Mouse (Mus musculus): ENCODE measurements around the gene Ago1.
A peak's percentile ranks its signal among the peaks of the same experiment; 100 is the strongest.

The Ago1 gene

DNA sequence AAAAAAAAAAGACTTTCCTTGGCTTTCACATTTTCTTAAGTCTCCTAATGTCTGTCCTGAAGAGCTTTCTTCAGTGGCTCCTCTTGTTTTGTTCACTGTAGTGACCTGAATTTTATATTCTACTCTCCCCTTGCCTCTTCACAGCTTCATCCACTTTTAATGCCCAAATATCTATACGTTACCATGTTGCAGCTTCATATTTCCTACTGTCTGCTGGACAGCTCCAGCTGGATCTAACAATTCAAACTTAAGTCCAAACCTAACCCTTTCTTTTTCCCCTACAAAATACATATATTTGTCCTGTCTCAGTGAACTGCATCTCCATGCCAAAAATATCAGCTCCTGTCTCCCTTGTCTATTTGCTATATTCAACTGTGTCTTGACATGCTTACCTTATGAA is 951 bp upstream of the Ago1 start:
- no peak for DNase-seq

DNA sequence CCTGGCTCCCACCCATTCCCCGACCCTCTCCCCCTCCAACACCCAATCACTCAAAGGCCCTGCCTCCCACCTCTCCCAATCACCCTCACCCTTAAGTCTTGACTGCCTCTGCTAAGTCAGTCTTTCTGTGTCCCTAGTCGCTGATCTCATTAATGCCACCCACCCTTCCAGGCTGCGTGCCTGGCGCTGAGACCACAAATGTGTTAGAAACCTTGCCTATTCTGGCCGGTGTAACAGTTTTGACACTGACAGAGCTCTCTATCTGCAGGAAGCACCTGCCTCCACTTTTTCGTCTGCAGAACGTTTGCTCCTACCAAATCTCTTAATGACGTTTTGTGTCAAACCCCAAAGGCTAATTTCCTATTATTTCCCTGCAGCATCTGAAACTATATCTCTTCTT is 542 bp upstream of the Ago1 start:
- no peak for DNase-seq

DNA sequence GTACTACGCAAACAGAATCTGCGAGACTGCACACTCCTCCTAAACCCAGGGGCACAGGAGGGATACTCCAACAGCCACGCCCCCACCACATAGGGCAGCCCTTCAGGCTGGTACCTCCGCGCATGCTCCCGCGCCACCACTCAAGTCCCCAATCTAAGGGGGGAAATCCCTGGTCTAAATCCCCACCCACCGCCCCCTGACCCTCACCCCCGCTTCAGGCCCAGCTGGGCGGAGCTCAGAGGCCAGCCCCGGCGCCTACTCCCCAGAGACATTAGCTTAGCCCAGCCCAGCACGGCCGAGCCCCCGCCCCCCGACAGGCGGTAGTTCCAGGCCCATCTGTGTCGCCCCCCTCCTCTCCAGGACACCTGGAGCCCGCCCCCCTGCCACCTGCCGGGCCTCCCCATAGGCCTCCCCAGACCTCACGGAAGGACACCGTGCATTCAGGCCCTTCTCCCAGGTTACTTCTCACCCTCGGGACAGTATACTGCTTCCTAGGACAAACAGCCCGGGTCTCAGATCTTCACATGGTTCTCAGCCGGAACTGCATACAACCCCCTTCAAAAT is 580 bp downstream of the Ago1 start:
- peak; percentile 79 for DNase-seq

DNA sequence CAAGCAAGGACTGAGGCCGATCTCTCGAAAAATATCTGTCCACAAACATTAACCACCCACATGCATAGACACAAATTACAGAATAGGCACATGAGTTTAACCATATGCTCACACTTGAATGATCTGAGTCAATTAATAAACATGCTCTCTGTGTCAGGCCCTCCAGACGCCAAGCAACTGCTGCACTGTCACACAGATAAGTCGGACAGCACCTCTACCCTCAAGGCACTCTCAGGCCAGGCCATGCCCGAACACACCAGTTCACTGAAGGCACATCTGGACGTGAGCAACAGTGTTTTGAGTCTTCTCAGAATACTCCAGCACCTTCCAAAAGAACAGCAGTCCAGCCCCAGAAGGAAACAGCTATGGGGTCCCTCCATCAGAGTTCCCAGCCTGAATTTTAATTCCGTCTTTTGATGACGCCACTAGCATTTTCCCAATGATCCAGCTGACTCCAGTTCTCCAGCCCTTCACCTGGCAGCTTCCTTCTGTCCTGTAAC is 2.1 kb downstream of the Ago1 start:
- no peak for DNase-seq

DNA sequence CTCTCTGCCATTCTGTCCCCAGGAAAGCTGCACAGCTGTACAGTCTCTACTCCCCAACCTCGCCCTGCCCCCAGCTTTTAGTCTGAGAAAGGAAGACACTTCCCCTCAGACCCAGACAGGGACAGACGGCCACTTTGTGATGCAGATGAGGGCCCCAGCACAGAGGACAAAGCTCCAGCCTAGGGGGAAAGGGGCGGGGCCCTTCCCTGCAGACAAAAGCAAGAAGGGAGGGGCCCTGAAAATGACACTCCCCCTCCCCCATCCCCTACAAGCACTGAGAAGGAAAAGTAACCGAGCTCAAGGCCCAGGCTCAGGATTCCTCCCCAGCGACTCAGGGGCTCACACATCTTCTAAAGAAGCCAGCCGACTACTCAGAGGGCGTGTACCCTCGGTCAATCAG is 2.5 kb downstream of the Ago1 start:
- peak; percentile 50 for DNase-seq

DNA sequence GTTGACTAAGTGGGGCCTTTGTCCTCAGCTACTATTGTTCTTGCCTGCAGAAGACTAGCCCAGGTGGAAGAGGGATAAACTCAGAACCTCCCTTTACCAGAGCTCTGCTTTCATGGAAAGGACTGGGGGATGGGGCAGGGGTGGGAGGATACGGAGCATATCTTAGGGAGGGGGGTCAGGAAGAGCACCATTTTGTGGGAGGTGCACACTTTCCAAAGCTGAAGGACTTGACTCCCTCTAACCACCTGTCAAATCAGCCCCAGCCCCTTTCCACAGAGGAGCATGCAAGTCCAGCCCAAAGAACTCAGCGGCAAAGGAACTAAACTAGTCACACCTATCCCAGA is 3.5 kb downstream of the Ago1 start:
- no peak for DNase-seq

DNA sequence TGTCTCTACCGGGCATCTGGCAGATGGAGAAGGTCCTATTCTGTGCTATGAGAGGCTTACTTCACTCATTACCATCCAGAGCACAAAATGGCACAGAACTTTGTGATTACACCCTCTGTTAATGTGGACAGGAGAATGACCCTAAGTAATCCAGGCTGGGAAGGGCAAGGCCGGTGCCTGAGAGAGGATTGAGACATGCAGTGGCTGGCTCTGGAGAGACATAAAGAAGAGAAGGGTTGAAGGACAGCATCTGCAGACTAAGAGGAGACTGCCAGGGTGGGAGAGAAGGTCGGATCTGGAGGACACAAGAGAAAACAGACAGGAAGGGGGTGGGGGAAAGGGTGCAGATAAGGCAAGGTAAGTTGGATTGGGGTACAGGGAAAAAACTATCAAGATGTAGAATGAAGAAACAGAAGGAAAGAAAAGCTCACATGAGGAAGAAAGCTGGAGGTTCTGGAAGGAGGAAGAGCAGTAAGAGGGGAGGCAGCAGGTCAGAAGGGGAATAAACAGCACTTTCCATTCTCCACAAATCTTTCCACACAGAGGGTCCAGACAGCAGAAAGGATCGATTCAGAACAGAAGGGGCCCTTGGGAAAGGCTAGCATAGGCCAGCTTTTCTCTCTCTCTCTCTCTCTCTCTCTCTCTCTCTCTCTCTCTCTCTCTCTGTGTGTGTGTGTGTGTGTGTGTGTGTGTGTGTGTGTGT is 4.0 kb downstream of the Ago1 start:
- DNase-seq = no peak

DNA sequence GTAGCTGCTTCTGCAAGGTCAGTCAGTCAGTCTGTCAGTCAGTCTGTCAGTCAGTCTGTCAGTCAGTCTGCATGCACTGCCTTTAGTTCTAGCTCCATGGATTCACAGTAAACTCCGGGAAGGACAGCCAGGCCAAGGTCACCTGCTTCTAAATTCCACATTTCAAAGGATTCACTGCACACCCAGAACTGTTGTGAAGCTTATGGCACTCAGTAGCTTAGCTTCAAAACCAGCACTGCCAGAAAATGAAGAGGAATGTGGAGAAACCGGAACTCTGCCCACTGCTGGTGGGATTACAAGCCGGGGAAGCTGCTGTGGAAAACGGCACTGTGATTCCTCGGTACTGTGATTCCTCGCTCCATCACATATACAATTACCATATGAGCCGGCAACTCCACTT is 12.9 kb downstream of the Ago1 start:
- DNase-seq = no peak

DNA sequence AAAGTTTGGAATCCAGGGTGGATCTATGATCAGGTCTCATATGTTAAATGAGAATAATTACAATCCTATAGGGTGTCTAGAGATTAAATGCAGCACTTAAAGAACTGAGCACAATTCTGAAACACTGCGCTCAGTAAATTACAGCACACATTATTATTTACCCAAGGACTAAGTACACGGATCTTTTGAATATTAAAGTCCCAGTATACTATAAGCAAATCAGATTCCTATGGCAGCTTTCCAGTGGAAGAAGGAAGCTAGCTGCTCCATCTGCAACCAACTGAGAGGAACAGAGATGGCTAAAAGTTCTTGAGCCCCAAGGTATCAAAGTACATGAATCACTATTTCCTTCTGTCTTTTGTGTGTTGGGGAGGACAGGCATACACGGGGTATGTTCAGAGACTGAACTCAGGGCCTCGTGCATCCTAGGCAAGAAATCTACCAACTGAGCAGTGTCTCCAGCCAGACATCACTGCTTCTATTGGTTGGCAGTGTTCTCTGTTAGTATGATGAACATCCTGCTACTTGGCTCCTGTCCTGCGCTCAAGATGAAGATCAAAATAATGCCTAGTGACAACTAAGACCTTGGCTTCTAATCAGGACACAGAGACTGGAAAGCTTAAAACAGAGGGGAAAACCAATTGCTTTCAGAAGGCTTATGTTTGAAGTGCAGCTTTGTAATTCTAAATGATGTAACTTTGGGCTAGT is 13.7 kb downstream of the Ago1 start:
- DNase-seq = no peak

DNA sequence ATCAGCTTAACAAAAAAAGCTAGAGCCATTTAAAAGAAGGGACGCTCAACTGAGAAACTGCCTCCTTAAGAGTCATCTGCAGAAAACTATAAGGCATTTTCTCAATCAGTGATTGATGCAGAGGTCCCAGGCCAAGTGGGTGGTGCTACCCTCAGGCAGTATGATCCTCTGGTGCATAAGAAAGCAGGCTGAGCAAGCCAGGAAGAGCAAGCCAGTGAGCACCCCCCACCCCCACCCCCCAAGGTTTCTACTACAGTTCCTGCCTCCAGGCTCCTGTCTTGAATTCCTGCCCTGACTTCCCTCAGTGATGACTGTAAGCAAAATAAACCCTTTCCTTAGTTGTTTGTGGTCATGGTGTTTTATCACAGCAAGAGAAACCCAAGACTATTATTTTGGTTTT is 18.1 kb downstream of the Ago1 start:
- no peak for DNase-seq

DNA sequence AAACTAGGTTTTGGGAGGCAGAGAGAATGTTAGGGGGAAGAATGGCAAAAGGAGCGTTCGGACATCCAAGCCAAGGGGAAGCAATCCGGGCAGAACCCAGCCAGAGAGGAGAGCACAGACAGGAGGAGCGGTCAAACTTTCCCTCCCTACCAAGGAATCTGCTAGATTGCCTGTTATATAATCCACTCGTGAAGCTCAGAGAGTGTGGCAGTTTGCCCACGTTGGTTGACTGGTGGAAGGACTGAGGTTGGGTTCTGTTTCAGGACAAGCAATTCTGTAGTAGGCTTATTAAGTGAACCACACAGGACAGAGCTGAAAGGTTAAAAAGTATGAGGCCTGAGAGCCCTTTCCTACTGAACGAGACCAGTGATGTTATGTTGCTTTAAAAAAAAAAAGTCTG is 21.3 kb downstream of the Ago1 start:
- DNase-seq = no peak

DNA sequence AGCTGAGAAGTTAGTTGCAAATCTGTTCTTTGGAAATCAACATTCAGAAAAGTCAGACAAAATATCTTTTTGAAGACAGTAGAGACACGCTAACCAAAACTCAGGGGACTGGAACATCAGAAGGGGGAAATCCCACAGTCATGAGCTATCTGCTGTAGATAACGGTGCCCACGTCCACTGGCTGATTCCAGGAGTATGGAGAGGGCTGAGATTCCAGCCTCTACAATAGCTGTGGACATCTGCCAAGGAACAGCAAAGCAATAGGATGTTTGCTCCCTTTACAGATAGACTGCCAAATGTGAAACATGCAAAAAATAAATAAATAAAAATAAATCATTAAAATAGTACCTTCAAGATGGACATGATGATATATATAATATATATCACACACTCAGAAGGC is 23.9 kb downstream of the Ago1 start:
- no peak for DNase-seq

DNA sequence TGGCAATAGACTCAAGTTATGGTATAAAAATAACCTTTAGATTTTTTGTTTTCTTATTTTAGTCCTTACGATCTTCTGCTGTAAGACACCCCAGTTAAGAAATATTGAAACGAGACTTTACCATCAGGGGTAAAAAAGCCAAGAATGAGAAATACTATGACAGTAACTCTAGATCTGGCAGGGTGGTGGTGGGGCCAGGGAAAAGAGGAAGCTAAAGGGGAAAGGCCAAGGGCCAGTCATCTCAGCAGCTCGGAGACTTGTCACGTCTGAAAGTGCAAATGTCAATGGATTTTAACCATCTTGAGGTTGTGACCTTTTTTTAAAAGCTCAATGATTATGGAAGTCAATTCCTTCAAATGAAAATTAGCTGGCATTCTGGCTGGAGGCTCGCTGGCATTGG is 30.1 kb downstream of the Ago1 start:
- DNase-seq = no peak

DNA sequence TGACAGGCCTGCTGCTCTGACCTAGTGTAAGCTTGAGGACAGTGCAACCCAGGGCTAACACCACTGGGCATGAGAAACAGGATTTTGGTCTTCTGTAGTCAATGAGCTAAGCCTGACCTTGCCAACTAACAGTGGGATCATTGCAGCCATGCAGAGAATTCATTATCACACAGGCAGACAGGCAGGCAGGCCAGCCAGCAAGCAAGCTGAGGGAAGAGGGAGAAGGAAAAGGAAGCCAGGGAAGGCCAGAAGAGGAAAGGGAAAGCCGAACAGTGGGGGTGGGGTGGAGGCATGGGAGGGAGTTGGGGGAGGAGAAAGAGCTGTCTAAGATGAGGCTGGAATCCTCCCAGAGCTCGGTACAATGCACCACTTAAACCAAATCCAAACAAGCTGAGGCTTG is 32.1 kb downstream of the Ago1 start:
- DNase-seq = no peak

DNA sequence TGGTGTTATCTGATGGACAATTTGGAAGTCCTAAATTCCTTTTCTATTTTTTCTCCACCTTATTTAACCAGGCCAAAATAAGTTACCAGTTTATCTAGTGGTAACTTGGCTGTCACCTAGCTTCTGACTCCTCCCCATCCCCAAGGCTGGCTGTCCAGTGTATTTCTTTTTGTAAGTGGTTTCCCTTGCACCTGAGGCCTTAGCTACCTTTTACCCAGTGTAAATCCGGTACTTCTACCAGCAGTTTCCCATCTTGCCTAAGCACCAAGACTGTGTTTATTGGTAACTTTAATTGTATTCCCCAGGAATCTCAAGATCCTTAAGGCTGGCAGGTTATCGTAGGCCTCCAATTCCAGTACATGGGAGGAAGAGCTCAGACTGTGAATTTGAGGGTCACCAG is 34.3 kb downstream of the Ago1 start:
- DNase-seq = no peak

DNA sequence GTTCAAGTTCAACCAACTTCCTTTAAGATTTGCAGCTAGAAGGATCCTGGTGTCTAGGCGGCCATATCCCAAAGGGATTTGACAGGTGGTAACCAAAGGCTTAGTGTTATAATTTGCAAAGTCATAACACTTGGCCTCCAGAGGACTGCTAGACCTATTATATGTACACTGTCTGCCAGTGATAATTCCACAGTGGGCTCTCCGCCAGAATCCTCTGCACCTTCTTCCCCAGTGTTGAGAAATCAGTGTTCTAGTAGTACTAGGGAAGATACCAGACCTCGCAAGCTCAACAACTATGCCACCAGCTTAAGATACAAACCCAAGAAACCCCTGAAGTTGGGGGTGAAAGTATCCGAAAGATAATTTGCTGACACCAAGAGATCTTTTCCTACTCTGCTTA is 35.2 kb downstream of the Ago1 start:
- no peak for DNase-seq

DNA sequence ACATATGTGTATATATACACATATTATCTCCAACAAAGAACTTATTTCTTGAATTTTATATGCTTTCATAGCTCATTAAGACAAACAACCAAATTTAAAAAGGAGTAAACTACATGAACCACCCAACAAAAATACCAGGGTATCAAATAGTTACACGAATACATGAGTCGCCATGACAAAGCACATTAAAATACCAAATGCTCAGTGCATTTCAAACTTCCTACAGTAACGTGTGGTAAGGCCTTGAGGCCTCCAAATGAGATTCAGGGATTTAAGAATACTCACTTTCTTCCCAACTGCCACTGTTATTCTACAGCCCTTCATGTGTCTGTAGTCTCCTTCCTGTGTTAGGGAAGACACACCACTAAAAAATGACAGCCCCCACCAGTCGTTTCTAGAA is 36.6 kb downstream of the Ago1 start:
- DNase-seq = no peak

DNA sequence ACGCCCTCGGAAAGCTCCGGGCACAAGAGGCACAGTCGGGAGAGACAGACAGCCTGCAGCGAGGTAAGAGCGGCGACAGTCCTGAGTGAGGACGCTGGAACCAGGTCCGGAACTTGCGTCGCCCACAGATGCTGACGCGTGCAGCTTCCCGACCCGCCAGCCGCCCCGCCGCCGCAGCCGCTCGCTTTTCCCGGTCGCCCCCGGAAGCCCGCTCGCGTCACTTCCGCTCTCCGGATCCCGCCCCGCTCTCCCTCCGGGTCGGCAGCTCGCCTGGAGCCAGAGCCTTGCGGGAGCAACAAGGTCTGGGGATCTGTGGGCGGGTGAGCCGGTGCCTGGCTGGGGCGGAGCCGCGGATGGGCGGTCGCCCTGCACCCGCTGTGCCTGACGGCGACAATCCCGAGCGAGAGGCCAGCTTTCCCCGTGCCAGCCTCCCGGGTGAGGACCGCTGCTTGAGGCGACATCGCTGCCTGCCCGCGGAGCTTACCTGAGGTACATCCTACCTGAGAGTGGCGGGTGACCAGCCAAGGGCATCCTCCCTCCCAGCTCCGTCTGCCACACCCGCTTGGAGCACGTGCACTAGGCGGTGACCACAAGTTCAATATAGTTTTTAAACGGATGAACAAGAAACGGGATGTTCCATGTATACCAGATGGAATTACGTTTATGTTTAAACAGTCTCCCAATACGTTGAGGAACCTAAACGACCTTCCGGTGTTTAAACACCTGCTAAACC is 38.9 kb downstream of the Ago1 start, which contains the start of gene Ago3:
Gene Ago3, minus strand, starts transcription at position 210 of the 733 bp plus-strand sequence.
- peak; percentile 96 for DNase-seq

DNA sequence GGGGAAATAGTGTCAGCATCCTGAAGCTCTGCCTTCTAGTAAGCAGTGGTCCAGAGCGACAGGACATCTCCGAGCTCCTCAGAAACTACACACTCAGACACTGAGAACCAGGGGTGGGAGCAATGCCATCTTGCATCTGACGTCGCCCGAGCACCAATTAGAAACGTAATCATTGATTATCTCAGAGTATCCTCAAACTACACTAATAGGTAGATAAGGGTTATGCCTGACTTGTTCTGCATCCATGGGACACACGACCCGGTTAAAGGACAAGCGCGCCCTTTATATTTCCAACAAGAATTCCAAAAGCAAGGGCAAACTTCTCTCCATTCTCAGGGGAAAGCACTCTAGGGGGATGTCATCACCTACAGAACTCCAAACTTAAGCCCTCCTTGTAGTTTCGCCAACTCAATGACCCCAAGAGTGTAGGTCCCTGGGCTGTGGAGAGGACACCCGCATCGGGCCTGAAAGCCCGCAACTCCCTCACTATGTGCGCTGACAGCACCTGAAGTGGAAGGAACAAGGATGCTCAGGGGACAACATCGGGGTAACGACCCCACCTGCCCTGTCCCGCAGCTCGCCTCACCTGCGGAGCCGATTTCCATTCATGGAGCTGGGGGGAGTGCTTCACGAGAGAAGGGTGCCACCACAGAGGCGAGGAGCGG is 39.6 kb downstream of the Ago1 start:
- peak; percentile 7 for DNase-seq

DNA sequence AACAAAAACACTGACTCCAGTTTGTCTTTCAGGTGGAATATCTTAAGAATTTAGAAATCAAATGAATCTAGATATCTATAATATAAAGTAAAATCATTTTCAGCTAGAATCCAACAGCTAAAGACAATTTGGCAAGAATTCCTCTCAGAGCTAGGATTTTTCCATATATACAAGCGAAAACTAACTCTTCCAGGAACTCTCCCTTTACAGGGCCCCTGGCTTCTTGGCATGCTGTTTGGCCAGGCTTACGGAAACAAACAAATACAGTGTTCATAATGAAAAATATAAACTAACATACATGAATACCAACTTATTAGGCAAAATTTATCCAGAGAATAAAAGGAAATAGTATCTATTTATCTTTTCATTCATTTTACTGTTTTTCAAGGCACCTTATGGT is 44.5 kb downstream of the Ago1 start:
- DNase-seq = no peak

DNA sequence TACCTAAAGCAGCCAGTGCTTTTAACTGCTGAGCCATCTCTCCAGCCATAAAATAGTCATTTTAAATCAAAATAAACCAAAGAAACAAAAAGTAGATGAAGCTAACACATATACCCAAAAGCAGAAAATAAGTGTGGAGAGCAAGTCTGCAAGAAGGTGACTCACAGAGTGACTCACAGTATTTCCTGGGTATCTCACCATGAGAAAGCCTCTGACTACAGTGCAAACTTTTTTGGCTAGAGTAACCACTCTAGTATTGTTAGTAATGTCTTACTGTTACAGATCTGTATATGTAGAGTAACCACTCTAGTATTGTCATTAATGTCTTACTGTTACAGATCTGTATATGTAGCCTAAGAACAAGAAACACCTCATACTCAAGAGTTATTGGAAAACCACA is 52.7 kb downstream of the Ago1 start:
- no peak for DNase-seq

DNA sequence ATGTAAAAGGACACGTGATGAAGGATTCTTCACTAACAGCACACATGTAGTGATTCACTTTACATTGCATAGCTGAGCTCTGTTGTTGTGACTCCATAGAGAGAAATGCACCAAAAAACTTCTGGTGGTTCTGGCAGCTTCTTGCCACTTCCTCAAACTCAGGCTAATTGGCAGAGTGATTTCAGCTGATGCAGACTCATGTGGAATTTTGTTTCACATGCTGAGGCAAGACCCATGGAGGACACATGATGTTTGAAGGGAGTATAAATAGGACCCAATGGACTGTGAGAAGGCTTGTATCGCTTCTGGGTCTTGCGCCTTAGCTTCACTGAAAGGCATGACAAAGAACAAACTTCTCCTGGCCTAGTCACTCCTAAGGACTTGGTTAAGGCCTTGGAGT is 55.9 kb downstream of the Ago1 start:
- DNase-seq = no peak

Measured in liver (tissue).